Mouse (Mus musculus): ENCODE measurements at regions not wholly inside any gene's neighbourhood (a gene's known extent, or its start where the extent isn't known, plus 50 kb on each side); places are given as distances from the start of the nearest gene placed in this dataset.
A peak's percentile ranks its signal among the peaks of the same experiment; 100 is the strongest.

DNA sequence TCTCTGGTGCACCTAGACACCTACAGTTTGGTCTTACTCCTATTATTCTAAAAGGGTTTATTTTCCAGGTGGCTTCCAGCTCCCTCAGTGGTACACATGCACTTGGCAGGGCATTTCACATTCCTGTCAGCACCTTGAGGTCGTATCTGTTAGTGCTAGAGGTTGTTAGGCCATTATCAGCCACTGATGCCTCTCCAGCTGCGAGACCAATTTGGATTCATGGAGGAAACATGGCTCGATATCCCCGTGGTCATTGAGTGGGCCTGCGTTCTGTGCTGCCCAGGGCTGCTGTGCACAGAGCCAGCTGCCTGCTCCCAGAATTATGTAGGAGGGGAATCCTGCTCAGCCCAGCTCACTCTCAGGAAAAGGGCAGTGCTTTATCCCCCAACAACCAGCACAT lies 60.1 kb upstream of the Irx1 start:
- DNase-seq (ENCODE audit: low spot score in 2 of 2), result no peak
- intact Hi-C loops (cut with DNase I), result no loop called here

DNA sequence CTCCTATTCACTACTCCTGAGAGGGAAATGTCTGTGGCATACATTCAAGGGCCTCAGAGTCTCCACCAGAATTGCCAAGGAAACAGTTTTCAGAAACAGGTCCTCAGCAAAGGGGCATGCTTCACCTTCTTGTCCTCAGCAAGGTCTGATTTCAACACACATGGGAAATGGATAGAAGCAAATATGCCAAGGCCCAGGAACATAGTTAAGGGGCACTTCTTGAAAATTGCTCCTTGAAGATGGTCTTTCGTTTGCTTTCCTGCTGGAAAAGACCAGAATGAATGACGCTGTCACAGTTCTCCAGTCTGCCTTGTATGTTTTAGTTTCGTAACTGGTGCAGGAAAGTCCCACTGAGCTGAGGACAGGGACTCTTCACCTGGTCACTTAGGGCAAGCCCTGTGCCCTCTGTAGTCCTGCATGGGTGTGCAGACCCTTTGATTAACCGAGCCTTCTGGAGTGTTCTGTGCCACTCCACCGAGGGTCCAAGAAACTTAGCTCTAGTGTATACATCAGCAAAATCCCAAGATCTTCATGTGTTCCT lies 80.5 kb upstream of the Irx1 start:
- intact Hi-C loops (cut with DNase I), result no loop called here
- DNase-seq (ENCODE audit: low spot score in 2 of 2), result no peak

DNA sequence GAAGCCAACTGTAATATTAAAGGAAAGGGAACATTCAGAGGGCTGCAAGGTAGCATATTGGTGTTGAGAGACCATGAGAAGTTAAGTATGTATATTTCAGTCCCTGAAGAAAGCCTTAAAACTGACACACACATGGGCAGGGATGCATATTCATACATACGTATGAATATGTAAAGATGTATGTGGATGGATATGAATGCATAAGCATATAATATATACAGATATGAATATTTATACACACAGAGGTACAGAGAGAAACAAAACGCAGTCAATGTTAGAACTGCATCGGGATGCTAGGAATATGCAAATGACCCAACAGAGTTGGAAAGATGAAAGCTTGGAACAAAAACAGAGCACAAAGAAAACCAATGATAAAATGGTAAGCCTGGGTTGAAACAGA lies 92.9 kb upstream of the Irx1 start:
- peak in 1 of 2 experiments; percentile 4 for DNase-seq (ENCODE audit: low spot score in 2 of 2)

DNA sequence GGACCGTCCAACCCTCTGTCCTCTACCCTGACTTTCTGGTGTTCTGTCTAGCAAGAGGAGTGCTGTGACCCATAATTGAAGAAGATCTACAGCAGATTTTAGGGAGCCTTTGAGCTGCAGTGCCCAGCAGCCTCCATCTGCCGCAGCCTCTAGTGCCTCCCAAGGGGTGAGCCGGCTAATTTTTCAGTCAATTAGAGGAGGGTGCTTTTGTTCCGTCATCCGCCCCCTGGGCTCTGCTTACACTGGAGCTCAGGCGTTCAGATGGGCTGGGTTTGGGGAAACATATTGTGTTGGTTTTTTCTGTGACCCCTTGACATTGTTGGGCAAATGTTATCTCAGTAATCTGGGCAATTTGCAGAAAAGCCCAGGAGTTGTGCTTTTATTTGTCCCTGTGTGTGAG lies 98.1 kb upstream of the Irx1 start:
- intact Hi-C loops (cut with DNase I), result no loop called here
- no peak for DNase-seq (ENCODE audit: low spot score in 2 of 2)

More for the DNA sequence above, 92.9 kb upstream of the Irx1 start:
- intact Hi-C loops (cut with DNase I), result no loop called here

DNA sequence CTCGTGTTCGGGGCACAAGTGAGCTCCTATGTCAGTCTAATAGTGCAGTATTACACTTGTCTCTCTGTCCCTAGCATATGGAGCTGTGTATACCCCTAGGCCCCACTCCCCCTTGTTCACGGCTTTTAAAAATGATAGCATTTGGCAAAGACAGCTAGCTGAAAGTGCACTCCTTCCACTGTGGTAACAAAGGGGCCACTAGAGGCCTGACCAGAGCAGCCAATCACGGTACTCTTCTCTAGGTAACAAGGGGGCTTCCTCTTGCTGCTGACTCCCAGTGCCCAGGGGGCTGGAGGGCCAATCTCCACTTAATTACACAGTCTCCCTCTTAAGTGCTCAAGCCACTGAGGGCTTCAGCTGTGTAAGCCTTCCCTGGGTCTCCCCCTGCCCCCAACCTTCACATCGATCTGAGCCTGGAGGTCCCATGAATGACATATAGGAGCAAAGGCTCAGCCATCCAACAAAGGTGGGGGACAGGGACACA lies 99.8 kb upstream of the Irx1 start:
- intact Hi-C loops (cut with DNase I), result no loop called here
- no peak for DNase-seq (ENCODE audit: low spot score in 2 of 2)

DNA sequence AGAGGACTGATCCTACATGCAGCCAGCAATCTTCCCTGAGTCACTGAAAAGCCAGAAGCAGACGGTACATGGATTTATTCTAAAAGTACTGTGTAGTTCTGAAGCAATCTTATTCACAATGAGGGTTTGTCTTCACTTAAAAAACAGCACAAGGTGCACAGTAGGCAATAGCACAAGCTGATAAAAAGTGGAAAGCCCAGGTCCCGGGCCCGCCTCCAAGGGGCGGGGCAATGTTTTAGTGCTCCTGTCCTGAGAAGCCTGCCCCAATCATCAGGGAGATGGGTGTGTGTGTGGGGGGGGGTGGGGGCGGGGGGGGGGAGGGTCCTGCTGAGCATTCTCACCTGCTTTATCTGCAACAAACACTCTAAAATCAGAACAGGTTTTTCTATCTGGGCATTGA lies 133.1 kb upstream of the Irx1 start:
- intact Hi-C loops (cut with DNase I), result no loop called here
- no peak for DNase-seq (ENCODE audit: low spot score in 2 of 2)

DNA sequence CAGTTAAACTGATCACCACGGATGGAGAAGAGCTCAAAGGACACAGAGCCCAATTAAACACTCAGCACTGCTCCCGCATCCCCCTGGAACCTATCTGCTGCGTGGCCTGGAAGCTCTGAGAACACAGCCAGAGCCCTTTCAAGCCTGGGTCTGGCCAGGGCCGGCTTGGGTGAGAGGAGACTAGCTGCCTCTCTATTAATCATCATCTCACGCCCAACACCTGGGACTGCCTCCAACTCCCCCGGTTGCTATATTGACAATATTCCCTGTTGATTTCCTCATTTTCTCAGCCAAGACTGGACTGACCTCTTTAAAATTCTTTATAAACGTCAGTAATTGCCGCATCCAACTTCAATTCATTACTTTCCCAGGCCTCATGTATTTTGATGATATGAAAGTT lies 133.7 kb upstream of the Irx1 start:
- no peak for DNase-seq (ENCODE audit: low spot score in 2 of 2)
- intact Hi-C loops (cut with DNase I), result no loop called here

DNA sequence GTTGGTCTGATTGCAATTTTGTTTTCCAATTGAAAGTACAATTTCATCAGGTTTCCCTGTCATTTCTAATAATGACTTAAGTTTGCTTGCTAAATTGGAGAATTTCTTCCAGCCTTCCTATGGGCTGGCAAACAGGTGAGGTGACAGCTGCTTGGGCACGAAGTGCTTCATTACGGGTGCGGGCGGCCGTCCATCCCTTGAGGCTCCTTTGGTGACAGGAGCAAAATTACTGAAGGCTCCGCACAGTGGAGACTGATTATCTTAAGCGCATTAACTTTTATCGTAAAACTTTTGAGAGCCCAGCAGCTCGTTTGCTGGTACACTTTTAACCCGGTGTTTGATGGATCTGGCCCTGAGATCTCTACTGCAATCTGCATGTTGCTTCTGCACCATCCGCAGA lies 134.3 kb upstream of the Irx1 start:
- intact Hi-C loops (cut with DNase I), result no loop called here

DNA sequence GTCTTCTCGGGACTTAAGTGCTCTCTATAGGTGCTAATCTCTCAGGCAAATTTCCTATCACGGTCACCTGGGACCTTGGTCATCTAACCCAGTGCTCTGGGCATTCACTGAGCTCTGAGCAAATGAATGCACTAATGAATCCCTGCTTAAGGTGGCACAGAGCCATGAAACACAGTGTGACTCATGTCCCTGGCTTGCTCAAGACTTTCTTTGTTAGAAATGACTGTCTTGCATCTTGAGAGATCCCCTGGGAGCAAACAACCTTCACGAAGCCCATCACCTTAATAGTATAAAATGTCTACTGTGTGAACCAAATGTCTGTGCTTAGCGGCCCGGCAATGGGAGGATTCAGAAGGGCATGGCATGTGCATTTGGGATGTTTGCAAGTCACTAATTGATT lies 137.2 kb upstream of the Irx1 start:
- DNase-seq (ENCODE audit: low spot score in 2 of 2), result no peak
- intact Hi-C loops (cut with DNase I), result no loop called here

More for the DNA sequence above, 134.3 kb upstream of the Irx1 start:
- no peak for DNase-seq (ENCODE audit: low spot score in 2 of 2)

DNA sequence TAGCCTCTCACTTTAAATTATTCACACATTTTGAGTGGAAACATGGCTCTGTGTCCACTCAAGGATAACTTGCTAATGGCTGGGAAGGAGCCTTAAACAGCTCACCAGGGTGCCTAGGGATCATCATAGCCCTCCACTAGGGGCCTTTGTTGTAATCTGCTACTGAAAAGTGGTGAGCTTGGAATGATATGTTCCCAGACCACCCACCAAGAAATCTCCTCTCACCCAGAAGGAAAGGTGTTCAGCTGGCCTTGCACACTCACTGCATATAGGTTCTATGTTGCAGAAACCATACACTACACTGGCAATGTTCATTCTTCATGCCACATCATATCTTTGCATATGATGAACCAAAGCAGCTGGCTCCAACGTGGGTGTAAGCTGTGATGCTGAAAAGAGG lies 145.1 kb upstream of the Irx1 start:
- intact Hi-C loops (cut with DNase I), result no loop called here
- no peak for DNase-seq (ENCODE audit: low spot score in 2 of 2)

DNA sequence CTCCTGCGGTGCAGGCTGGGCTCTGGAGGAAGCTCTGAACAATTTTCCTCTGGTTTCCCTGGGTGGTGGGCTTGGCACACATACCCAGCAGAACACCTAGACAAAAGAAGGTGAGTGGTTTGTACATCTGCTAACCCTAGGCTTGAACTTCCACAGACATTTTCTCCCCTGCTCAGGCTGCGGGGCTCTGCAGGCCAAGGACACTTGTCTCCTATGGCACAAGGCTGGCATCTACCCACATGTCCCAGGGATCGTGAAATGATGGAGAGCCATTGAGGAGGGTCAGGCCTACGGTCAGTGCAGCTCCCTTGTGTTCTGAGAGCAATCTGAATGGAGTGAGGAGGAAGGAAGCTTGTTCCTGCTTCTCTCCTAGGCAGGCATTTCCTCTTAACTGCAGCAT lies 150.4 kb upstream of the Irx1 start:
- DNase-seq (ENCODE audit: low spot score in 2 of 2), result no peak
- intact Hi-C loops (cut with DNase I), result no loop called here

DNA sequence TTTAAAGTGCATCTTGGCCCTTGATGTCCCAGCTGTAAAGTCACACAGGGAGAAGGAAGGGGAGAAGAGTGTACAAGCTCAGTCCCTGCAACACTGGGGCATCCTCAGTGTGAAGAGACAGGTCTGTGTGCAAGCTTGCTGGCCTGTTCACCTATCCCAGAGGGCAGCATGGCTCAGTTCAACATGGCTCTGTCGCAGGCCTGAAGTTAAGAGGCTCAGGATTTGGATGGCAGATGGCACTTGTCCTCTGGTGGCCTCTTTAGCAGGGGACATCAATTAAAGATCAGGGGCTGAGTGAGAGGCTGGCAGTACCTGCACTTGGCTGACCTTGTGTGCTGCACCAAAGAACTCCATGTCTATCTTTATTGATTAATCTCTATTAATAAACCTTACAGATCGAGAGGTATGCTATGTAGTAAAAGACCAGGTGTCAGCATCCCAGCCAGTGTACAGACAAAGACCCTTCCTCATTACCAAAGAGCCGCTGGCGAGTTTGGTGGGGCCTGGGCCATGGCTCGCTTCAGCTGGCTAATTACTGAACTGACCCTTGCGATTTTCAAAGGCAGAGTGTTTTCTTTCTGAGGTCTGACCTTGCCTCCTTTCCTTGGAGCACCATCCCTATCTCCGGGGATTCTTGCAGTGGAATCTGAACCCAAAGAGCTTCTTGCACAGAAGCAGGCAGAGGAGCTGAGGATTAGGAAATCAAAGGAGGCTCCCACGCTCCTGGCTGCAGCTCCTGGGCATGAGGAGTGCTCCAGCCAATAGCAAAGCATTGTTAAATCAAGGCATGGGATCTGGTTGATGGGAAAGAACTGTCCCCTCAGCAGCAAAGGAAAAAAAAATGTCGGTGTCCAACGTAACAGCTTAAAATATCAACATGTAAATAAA lies 151.5 kb upstream of the Irx1 start:
- intact Hi-C loops (cut with DNase I), result no loop called here

DNA sequence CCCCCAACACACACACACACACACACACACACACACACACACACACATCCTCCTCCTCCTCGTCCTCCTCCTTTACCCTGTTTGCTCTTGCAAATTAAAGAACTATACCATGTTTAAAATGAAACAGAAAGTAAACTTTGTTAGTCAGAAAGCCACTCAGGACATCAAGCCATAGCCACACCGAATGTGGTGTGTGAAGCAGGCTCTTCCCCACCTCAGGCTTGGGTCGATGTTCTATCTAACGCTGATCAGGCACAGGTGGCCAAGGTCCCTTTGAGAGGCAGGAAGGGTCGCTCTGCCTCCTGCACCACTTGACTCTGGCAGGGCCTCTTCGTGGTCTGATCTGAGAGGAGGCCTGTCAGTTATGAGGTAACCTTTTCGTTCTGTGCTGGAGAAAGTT lies 156.9 kb upstream of the Irx1 start:
- intact Hi-C loops (cut with DNase I), result no loop called here
- no peak for DNase-seq (ENCODE audit: low spot score in 2 of 2)

More for the DNA sequence above, 151.5 kb upstream of the Irx1 start:
- DNase-seq (ENCODE audit: low spot score in 2 of 2), result no peak

DNA sequence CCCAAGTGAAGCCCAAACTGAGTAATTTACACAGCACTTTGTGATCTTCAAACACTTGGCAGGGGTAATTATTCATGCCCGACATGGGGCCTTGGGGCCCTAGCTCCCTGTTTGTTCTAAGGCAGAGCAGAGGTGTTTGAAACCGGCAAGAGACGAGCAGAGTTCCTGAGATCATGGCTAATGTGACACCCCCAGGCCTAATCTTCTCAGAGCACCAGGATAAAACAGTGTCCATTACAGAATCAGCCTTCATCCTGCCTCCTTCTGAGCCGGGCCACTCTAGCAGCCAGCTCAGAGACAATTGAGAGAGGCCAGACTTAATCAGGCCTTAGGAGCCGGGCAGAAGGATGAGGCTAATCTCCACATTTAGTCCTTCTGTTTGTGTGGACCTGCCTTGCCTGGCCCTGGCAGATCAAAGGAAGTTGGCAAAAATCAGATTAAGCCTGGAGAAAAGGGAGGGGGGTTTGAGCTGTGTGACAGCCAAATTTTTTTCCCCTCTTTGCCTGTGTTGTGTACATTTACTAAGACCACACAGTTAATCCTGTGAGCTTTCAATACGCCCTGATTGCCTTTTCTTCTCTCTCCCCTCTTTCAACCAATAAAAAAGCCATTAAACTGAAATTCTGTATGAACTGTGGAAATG lies 157.5 kb upstream of the Irx1 start:
- no peak for DNase-seq (ENCODE audit: low spot score in 2 of 2)
- intact Hi-C loops (cut with DNase I), result no loop called here

DNA sequence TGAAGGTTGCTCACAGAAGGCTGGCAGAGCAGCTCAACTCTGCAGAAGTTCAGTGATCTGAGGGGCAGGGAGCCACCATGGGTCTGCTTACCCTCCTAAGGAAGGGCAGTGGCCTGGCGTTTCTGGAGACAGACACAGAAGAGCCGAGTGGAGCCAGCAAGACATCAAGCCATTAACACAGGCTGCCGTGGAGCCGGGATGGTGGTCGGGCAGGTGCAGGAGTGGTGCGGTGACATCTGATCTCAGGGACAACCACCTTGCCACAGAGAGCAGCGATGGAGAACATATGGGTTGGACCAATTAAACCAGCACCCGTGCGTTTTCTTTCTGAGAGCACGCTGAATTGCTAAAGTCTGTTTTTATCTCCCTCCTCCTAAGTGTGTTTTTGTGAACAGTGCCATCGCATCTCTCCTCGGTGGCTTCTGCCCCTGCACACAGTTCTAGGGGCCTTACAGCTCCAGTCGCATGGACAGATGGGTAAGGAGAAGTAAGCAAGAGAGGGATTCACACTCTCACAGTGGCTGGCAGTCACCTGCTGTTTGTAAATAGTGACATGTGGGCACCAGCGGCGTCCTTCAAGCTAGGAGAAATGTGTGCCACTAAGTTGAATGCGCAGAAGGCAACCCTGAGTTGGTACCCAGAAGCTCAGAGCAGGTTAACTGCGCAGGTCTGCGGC lies 158.2 kb upstream of the Irx1 start:
- intact Hi-C loops (cut with DNase I), result no loop called here
- no peak for DNase-seq (ENCODE audit: low spot score in 2 of 2)

DNA sequence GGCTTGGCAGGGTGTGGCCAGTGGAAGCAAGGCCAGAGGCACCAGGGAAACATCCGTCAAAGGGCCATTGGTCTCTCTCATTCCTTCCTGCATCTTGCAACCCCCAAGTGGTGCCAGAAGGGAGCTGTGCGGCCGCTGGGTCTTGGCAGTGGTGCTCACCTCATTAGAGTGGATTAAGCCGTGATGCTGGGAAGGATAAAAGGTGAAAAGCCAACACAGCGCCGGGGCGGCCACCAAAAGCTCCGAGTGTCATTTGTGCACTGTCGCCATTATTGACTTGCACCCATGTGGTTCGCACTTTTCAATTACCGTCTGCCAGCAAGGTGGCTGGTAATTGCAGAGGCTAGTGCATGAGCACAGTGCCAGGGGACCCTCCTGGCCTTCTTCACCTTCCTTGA lies 158.7 kb upstream of the Irx1 start:
- DNase-seq (ENCODE audit: low spot score in 2 of 2), result no peak
- intact Hi-C loops (cut with DNase I), result no loop called here

DNA sequence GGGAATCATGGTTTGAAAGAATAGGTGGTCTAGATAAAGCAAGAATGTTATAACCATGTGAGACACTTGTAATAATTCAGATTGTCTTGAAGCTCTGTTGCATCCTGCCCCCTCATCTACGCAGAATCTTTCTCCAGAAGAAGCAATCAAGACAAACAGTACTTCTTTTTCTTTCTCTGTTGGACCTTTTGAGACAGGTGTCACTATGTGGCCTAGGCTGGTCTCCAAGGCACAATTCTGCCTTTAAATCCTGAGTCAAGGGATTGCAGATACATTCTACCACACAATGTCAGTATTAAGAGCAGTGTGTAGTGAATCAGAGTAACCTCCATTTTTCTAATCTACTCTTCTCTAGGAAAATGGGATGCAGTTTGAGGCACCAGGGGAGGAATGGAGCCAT lies 164.8 kb upstream of the Irx1 start:
- intact Hi-C loops (cut with DNase I), result no loop called here
- DNase-seq (ENCODE audit: low spot score in 2 of 2), result no peak

DNA sequence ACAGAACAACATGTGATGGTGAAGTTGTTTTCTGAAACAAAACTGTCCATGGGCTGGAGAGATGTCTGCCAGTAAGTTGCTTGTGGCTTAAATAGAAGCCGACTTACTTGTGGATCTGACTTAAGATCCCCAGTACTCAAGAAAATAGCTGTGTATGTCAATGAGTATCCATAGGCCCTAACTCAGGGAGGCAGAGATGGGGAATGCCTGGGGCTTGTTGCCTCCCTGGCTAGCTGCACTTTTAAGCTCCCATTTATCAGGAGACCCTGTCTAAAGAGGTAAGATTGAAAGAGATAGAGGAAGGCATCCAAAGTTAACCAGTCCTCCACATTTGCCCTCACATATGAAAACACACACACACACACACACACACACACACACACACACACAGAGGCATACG lies 167.8 kb upstream of the Irx1 start:
- no peak for DNase-seq (ENCODE audit: low spot score in 2 of 2)
- intact Hi-C loops (cut with DNase I), result no loop called here

DNA sequence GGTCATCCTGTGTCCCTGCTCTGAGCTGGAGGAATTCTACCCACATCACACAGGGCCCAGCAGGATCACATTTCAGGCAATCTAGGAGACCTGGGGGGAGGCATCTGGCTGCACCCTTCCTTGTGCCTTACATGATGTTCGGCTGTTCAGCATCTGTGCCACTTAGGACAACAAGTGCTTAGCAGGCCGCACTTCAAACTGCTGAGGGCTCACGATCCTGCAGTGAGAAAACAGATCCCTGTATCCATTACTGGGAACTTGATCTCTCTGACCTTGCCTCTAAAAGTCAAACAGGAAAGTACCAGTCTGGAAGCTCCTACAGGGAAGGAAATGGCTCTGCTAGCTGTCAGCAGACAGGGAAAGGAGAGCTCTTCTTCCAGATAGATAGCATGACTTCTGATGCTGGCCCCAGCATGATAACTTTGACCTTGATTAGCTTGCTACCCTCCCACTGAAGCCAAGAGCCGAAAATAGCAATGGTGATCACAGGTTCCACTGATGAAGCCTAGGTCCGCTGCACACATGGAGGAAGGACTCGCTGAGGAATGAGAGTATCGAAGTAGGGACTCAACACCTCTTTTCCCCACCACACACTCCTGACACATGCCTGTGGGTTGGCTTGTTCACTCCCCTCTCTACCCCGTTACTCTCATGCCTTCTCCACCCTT lies 170.7 kb upstream of the Irx1 start:
- intact Hi-C loops (cut with DNase I), result no loop called here
- no peak for DNase-seq (ENCODE audit: low spot score in 2 of 2)

DNA sequence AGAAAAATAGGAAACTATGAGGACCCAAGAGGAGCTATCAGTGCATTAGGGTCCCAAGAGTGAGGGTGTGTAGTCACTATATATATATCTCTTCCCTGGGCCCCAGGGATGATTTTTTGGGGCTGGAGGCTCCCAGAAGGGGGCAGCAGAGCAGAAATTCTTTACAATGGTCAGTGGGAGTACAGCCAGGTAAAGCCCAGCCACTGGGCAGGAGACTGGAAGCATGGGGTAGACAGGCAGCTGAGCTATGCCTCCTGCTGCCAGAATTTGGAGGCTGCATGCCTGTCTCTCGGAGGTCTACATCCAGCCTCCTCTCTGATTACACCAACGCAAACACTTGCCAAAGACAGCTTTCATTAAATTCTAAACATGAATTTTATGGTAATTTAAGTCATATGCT lies 202.7 kb upstream of the Irx1 start:
- intact Hi-C loops (cut with DNase I), result no loop called here
- no peak for DNase-seq (ENCODE audit: low spot score in 2 of 2)

Data from left cerebral cortex, postnatal 14 days (tissue).